Mouse (Mus musculus): ENCODE data around the gene Smcr8. TPM values are rescaled to one million over a fixed set of nuclear protein-coding genes. Genes with fewer than 3 reads are reported as not detected.
"Not testable (repeated sequence)": the region's sequence is repeated elsewhere in the genome, so short reads cannot be mapped to it uniquely, and the experiment has no call there.

Smcr8 gene
- polyA plus RNA-seq, 1 experiment from 2014 or later = 8.3 TPM

DNA sequence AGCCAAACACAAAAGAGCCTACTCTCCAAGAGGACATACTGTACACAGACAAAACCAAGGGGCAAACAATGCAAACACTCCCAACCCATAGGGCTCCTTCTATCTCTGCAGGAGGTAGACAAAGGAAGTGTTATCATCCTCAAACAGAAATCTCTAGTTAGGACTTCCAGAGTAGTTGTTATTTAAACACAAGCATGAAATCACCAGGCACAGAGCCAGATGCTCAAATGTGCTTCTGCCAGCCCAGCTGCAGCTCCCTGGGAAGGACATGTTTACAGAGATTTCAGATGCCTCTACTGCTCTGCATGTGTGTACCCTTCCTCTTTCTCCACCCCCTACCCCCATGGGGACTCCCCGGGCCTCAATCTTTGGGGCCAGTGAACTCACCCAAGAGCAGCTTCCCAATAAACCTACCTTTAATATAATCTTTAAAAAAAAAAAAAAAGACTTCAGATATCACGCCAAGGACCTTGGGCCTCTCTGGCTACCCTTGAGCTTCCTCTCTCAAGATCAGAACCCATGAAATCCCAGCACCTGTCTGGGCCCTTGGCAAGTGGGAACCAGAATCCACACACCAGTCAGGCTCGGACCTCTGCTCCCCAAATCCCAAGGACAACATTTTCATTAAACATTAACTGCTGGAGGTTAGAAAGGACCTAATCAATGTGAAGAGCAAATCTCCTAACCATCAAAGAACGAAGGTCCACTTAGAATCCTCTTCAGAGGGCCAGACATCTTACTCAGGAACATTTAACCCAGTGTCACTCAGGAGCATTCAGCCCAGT lies 31.2 kb downstream of the Smcr8 start:
- 77% methylated on average over 4 of the region's 4 CpGs for WGBS
- Histone ChIP-seq H3K4me2 (replicated peaks) (no peak overlapping the region), H3K9ac (no peak overlapping the region), H3K4me1 (replicated peaks; ENCODE audit: control insufficient read depth, insufficient read depth, low read length) (peaks cover 6% of the 10 kb centered on the region; the same call in 1 of the 2 replicates), H3K9me3 (ENCODE audit: control insufficient read depth, low read length) (no peaks in the 10 kb centered on the region), H3K36me3 (replicated peaks; ENCODE audit: control insufficient read depth, insufficient read depth) (no peaks in the 10 kb centered on the region), H3K27ac (no peak overlapping the region), H3K4me3 (replicated peaks; ENCODE audit: low read length) (no peak overlapping the region), H3K27me3 (ENCODE audit: control insufficient read depth, insufficient read depth, low read length) (no peaks in the 10 kb centered on the region)
- ATAC-seq (ENCODE audit: low FRiP score) = no peak
- DNase-seq (ENCODE audit: low spot score) = peak; percentile 57

DNA sequence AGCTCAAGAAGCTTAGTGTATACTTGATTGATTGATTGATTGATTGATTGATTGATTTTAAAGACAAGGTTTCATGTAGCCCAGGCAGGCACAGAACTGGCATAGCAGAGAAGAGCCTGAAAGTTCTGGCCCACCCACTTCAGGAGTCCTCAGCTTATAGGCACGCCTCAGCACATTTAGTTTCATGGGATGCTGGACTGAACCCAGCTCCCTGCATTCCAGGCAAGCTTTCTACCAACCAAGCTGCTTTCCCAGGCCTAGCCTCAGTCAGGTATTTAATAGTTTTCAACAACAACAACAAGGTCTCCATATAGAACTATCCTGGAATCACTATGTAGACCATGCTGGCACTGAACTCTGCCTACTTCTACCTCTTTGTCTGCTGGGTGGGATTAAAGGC lies 32.2 kb downstream of the Smcr8 start:
- Histone ChIP-seq H3K9me3 (ENCODE audit: control insufficient read depth, low read length) (no peaks in the 10 kb centered on the region), H3K27me3 (ENCODE audit: control insufficient read depth, insufficient read depth, low read length) (no peaks in the 10 kb centered on the region), H3K27ac (no peak overlapping the region), H3K4me1 (replicated peaks; ENCODE audit: control insufficient read depth, insufficient read depth, low read length) (peaks cover 6% of the 10 kb centered on the region; the same call in 1 of the 2 replicates), H3K9ac (no peak overlapping the region), H3K4me3 (replicated peaks; ENCODE audit: low read length) (no peak overlapping the region), H3K4me2 (replicated peaks) (no peak overlapping the region), H3K36me3 (replicated peaks; ENCODE audit: control insufficient read depth, insufficient read depth) (no peaks in the 10 kb centered on the region)
- no peak for ATAC-seq (ENCODE audit: low FRiP score)
- DNase-seq (ENCODE audit: low spot score) = no peak
- WGBS = 65% methylated on average over 1 of the region's 1 CpGs

DNA sequence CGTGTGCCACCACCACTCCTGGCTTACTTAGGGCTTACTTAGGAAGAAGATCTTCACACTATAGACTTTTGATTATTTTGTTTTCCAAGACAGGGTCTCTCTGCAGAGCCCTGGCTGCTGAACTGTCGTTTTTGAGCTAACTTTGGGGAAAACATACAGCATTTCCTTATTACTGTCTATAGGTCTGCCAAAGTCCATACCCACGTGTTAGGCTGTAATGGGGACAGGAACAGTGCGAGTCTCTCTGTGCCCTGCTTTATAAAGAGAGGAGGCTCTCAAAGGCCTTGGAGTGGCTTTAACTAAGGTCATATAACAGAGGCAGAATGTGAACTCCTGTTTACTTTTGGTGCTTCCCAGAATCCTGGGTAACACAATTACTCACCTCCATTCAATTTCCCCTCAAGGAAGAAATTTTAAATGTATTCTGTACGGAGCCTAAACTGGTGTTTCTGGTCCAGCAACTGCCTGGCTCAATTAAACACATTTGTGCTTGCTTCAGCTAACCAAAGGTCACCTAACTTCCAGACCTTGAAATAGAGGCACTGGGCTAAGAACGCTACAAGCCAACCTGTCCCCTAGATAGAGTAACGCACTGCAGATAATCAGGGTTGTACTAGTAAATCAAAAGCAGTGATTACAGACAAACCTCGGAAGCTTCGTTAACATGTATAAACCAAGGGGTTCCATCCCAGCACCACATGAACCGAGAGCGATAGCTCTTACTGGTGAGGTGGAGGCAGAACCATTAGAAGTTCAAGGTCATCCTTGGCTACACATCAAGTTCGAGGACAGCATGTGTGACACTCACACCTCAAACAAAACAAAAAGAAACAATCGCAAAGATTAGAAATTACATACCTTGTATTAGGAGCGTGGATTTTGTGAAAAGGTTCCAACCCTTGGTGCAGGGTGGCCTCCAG lies 33.0 kb downstream of the Smcr8 start:
- H3K36me3 ChIP-seq (replicated peaks; ENCODE audit: control insufficient read depth, insufficient read depth) = no peaks in the 10 kb centered on the region
- H3K27me3 ChIP-seq (ENCODE audit: control insufficient read depth, insufficient read depth, low read length) = no peaks in the 10 kb centered on the region
- H3K9me3 ChIP-seq (ENCODE audit: control insufficient read depth, low read length) = no peaks in the 10 kb centered on the region
- H3K4me1 ChIP-seq (replicated peaks; ENCODE audit: control insufficient read depth, insufficient read depth, low read length) = peaks cover 6% of the 10 kb centered on the region; the same call in 1 of the 2 replicates
- peak overlapping the region; percentile 40 for H3K4me3 ChIP-seq (replicated peaks; ENCODE audit: low read length)
- peak overlapping the region; percentile 24; the same call in 1 of the 2 replicates for H3K9ac ChIP-seq
- ATAC-seq (ENCODE audit: low FRiP score) (no peak), DNase-seq (ENCODE audit: low spot score) (no peak)
- peak overlapping the region; percentile 89 for H3K4me2 ChIP-seq (replicated peaks)
- no peak overlapping the region for H3K27ac ChIP-seq
- WGBS = 19% methylated on average over 14 of the region's 14 CpGs

DNA sequence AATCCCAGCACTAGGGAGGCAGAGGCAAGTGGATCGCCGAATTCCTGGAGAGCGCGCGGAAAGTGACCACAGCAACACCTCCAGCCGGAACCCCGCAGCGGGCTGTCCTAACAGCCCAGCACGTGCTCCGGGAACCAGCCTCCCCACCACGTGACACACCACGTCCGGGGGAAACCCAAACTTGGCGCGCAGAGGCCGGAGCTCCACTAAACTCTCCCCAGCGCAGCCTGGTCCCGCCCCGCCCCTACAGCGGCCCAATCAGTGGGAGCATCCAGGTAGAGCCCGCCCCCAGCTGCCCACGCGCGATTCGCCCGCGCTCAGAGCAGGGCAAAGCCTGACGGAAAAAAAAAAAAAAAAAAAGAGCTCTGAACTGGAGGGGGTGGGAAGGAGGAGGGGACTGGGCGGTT lies 33.7 kb downstream of the Smcr8 start:
- ATAC-seq (ENCODE audit: low FRiP score) = peak; percentile 97
- Histone ChIP-seq H3K36me3 (replicated peaks; ENCODE audit: control insufficient read depth, insufficient read depth) (no peaks in the 10 kb centered on the region), H3K4me3 (replicated peaks; ENCODE audit: low read length) (peak overlapping the region; percentile 40), H3K4me1 (replicated peaks; ENCODE audit: control insufficient read depth, insufficient read depth, low read length) (peaks cover 6% of the 10 kb centered on the region; the same call in 1 of the 2 replicates), H3K9ac (peak overlapping the region; percentile 24; the same call in 1 of the 2 replicates), H3K4me2 (replicated peaks) (peak overlapping the region; percentile 89), H3K27me3 (ENCODE audit: control insufficient read depth, insufficient read depth, low read length) (no peaks in the 10 kb centered on the region), H3K27ac (no peak overlapping the region), H3K9me3 (ENCODE audit: control insufficient read depth, low read length) (no peaks in the 10 kb centered on the region)
- DNase-seq (ENCODE audit: low spot score) = peak; percentile 80
- under 1% methylated on average over 29 of the region's 29 CpGs for WGBS

DNA sequence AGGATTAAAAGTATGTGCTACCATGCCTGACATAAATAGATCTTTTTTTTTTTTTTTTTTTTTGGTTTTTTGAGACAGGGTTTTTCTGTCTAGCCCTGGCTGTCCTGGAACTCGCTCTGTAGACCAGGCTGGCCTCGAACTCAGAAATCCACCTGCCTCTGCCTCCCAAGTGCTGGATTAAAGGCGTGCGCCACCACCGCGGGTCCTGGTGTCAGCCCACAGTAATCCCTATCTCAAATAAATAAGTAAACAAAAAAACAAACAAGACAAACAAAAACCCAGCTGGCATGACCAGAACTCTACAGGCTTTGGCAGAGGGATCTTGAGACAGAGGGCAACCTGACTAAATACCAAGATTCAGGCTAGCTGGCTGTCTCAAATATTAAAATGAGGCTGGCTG lies 34.3 kb downstream of the Smcr8 start, which contains the start of gene Shmt1:
TSS of gene Shmt1 (minus strand) at position 101 of the 400 bp plus-strand sequence.
- Histone ChIP-seq H3K4me2 (replicated peaks) (peak within 1 kb of the TSS; percentile 89), H3K9ac (peak within 1 kb of the TSS; percentile 24; the same call in 1 of the 2 replicates), H3K4me3 (replicated peaks; ENCODE audit: low read length) (peak within 1 kb of the TSS; percentile 40)
- WGBS = 40% methylated on average over 6 of the region's 6 CpGs
- H3K27me3 ChIP-seq (ENCODE audit: control insufficient read depth, insufficient read depth, low read length); H3K36me3 ChIP-seq (replicated peaks; ENCODE audit: control insufficient read depth, insufficient read depth); H3K9me3 ChIP-seq (ENCODE audit: control insufficient read depth, low read length); DNase-seq (ENCODE audit: low spot score); H3K27ac ChIP-seq; H3K4me1 ChIP-seq (replicated peaks; ENCODE audit: control insufficient read depth, insufficient read depth, low read length); ATAC-seq (ENCODE audit: low FRiP score): not testable (repeated sequence)

DNA sequence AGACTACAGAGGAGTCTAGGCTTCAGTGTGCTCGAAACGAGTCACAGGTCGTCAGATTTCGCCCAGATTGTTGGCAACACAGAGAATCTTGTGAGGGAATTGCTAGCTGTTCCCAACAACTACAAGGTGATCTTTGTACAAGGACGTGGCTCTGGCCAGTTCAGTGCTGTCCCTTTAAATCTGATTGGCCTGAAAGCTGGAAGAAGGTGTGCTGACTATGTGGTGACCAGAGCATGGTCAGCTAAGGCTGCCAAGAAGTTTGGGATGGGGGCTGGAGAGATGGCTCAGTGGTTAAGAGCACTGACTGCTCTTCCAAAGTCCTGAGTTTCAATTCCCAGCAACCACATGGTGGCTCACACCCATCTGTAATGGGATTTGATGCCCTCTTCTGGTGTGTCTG lies 39.1 kb downstream of the Smcr8 start:
- Histone ChIP-seq H3K4me3 (replicated peaks; ENCODE audit: low read length) (no peak overlapping the region), H3K4me1 (replicated peaks; ENCODE audit: control insufficient read depth, insufficient read depth, low read length) (no peaks in the 10 kb centered on the region), H3K27ac (no peak overlapping the region), H3K9me3 (ENCODE audit: control insufficient read depth, low read length) (no peaks in the 10 kb centered on the region), H3K4me2 (replicated peaks) (no peak overlapping the region), H3K36me3 (replicated peaks; ENCODE audit: control insufficient read depth, insufficient read depth) (no peaks in the 10 kb centered on the region), H3K27me3 (ENCODE audit: control insufficient read depth, insufficient read depth, low read length) (no peaks in the 10 kb centered on the region), H3K9ac (no peak overlapping the region)
- ATAC-seq (ENCODE audit: low FRiP score) (no peak), DNase-seq (ENCODE audit: low spot score) (no peak)
- WGBS = 74% methylated on average over 5 of the region's 5 CpGs

DNA sequence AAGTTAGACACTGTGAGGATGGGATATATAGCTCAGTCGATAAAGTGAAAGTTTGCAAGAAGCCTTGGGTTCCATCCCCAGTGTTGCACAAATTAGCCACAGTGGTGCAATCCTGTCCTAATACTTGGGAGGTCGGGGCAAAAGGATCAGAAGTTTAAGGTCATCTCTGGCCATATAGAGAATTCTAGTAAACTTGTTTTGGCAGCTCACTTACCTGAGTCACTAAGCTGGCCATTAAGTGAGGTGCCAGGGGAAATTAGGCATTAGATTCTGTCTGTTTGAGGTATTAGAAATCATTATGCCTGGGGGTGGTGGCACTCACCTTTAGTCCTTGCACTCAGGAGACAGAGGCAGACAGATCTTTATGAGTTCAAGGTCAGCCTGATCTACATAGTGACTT lies 46.4 kb downstream of the Smcr8 start:
- Histone ChIP-seq H3K27me3 (ENCODE audit: control insufficient read depth, insufficient read depth, low read length) (no peaks in the 10 kb centered on the region), H3K4me1 (replicated peaks; ENCODE audit: control insufficient read depth, insufficient read depth, low read length) (no peaks in the 10 kb centered on the region), H3K4me2 (replicated peaks) (no peak overlapping the region), H3K9me3 (ENCODE audit: control insufficient read depth, low read length) (no peaks in the 10 kb centered on the region), H3K4me3 (replicated peaks; ENCODE audit: low read length) (no peak overlapping the region), H3K27ac (no peak overlapping the region), H3K36me3 (replicated peaks; ENCODE audit: control insufficient read depth, insufficient read depth) (no peaks in the 10 kb centered on the region), H3K9ac (no peak overlapping the region)
- no peak for ATAC-seq (ENCODE audit: low FRiP score)
- no peak for DNase-seq (ENCODE audit: low spot score)
- WGBS = 80% methylated on average over 2 of the region's 2 CpGs

DNA sequence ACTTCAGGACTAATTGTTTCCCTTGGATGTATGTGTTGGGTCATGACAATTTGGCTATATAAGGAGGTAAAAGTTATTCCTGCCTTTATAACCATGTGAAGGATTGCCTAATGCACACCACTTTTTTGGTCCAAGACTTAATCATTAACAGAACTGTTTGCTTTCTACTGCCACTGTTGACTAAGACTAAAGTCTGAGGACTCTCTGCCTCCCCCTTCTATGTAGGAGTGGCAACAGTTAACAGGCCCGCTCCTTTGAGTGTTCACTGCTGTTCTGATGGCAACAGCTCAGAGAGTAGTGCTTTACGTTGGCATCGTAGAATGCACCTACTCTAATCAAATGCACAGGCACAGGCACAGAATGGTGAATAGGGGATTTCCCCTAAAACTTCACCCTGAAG lies 47.9 kb downstream of the Smcr8 start:
- ATAC-seq (ENCODE audit: low FRiP score) (no peak), DNase-seq (ENCODE audit: low spot score) (no peak)
- Histone ChIP-seq H3K4me2 (replicated peaks) (no peak overlapping the region), H3K27me3 (ENCODE audit: control insufficient read depth, insufficient read depth, low read length) (no peaks in the 10 kb centered on the region), H3K4me3 (replicated peaks; ENCODE audit: low read length) (no peak overlapping the region), H3K9me3 (ENCODE audit: control insufficient read depth, low read length) (no peaks in the 10 kb centered on the region), H3K27ac (no peak overlapping the region), H3K4me1 (replicated peaks; ENCODE audit: control insufficient read depth, insufficient read depth, low read length) (no peaks in the 10 kb centered on the region), H3K36me3 (replicated peaks; ENCODE audit: control insufficient read depth, insufficient read depth) (no peaks in the 10 kb centered on the region), H3K9ac (no peak overlapping the region)
- WGBS = 88% methylated on average over 3 of the region's 3 CpGs

DNA sequence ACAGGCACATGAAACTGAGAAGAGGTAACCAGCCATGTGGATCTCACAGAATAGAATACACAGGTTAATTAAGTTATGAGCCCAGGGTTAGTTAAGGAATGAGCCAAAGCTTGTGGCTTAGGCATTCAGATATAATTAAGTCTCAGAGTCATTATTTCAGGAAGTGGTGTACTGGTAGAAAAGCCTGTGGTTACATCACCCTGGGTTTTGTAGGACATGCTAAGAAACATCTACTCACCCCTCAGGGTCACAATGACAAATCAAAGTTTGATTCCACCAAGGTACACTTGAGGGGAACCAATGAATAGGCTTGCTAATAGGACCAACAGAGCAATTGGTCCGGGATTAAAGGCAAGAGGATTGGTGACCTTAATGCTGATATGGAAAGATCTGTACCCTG lies 49.4 kb downstream of the Smcr8 start:
- no peaks in the 10 kb centered on the region for H3K9me3 ChIP-seq (ENCODE audit: control insufficient read depth, low read length)
- H3K27ac ChIP-seq = no peak overlapping the region
- no peak for ATAC-seq (ENCODE audit: low FRiP score)
- DNase-seq (ENCODE audit: low spot score) = no peak
- H3K4me2 ChIP-seq (replicated peaks) = no peak overlapping the region
- no peaks in the 10 kb centered on the region for H3K36me3 ChIP-seq (replicated peaks; ENCODE audit: control insufficient read depth, insufficient read depth)
- no peak overlapping the region for H3K9ac ChIP-seq
- no peaks in the 10 kb centered on the region for H3K27me3 ChIP-seq (ENCODE audit: control insufficient read depth, insufficient read depth, low read length)
- 45% methylated on average over 1 of the region's 1 CpGs for WGBS
- no peak overlapping the region for H3K4me3 ChIP-seq (replicated peaks; ENCODE audit: low read length)
- H3K4me1 ChIP-seq (replicated peaks; ENCODE audit: control insufficient read depth, insufficient read depth, low read length) = peaks cover 5% of the 10 kb centered on the region; the same call in 1 of the 2 replicates

All from hindbrain, embryonic 14.5 days (tissue).